Mouse (Mus musculus) neural tube, postnatal 0 days (tissue): Measurements from ENCODE around the gene Fgfr2. TPM values are rescaled to one million over a fixed set of nuclear protein-coding genes. Genes with fewer than 3 reads are reported as not detected.

Source experiments
- microRNA-seq: library from miRNA; unstranded; fragments of <30 nt; microRNA quantifications from one replicate; pipeline ENCODE4, GENCODE M21; 2016
- polyA plus RNA-seq: library from polyadenylated mRNA; unstranded; fragments of >200 nt; fragmentation: Nextera tagmentation; extraction: Ambion mirVana; gene quantifications from 2 replicates; pipeline ENCODE4 v1.2.1, GENCODE M21; 2015

Gene Fgfr2
- polyA plus RNA-seq, 1 experiment from 2014 or later = 20.2 TPM

Small RNAs within 50 kb of the gene (microRNA-seq; reads per million reads assigned to microRNA genes)
- gene Mir7061 = 1.5 reads per million

Other genes with a start within 250 kb of the Fgfr2 start
- gene Zranb1, start 192.2 kb downstream of the Fgfr2 start, polyA plus RNA-seq = 22.2 and 25.0 TPM in 2 replicates
- gene Ctbp2, start 1.0 kb upstream of the Fgfr2 start, polyA plus RNA-seq = 33.5 and 36.9 TPM in 2 replicates